Mouse (Mus musculus): ENCODE data around the gene Tmem106b. TPM values are rescaled to one million over a fixed set of nuclear protein-coding genes. Genes with fewer than 3 reads are reported as not detected.

Tmem106b gene
- total RNA-seq (2014; rRNA removed), result 88.2 and 93.2 TPM in 2 replicates
- 28.8 and 31.9 TPM in 2 replicates for polyA plus RNA-seq (2015; fragmentation: Nextera tagmentation; extraction: Ambion mirVana)

DNA sequence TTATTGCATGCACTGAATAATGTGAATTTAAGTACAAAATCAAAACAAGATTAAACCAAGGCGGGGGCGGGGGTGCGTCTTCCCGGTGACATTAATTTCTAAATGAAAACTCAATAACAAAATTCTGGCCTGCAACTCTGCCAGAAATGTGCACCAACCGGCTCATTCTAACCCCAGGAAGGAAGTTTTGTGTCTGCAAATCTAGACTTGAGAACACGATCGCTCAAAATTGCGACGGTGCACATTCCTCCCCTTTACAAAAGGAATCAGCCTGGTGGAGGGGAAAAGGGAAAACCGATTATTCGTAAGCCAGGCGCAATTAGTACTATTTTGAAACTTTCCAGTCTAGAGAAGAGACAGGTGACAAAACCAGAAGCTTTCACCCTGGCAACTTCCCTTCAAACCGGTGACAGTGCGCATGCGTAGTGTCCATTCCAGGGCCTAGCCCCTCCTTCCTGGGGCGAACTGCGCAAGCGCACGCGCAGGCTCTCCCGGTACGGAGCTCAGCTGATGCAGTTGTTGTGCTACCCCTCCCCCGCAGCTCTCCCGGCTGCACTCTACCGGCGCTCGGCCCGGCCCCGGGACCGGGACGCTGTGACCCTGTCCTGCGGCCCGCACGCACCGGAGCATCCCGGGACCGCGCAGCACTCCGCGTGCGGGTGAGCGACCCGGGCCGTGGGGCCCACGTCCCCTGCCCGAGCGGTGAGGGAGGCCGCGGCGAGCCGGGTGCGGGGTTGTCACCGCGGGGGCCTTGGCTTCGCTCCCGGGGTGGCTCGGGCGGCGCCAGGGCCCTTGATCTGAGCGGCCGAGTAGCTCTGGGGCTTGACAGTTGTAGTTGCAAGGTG is at the start of gene Tmem106b:
TSS of gene Tmem106b (plus strand) at position 458 of the 845 bp plus-strand sequence.
- Histone ChIP-seq H3K27ac (ENCODE audit: low read depth, low read length) (peak within 1 kb of the TSS; percentile 83), H3K36me3 (ENCODE audit: insufficient read depth) (peaks cover 13% of the 10 kb centered on the region), H3K9me3 (ENCODE audit: low read length) (no peaks in the 10 kb centered on the region), H3K4me3 (ENCODE audit: low read depth, low read length) (peak within 1 kb of the TSS; percentile 94), H3K4me1 (ENCODE audit: insufficient read depth) (peaks cover 4% of the 10 kb centered on the region; the same call in 1 of the 2 replicates), H3K27me3 (ENCODE audit: insufficient read depth, low read length) (no peaks in the 10 kb centered on the region), H3K4me2 (ENCODE audit: low read depth) (peak within 1 kb of the TSS; percentile 62), H3K9ac (peak within 1 kb of the TSS; percentile 96)
- no peak for TF ChIP-seq CTCF (IDR thresholded peaks at IDR 0.05; ENCODE audit: low read depth)
- 3% methylated on average over 61 of the region's 61 CpGs for WGBS
- peak; percentile 100 for ATAC-seq
- peak; percentile 98 for DNase-seq

GRCm38 (mm10) chr6:13021245-13022100 is 48.1 kb upstream of the Tmem106b start:
- WGBS, result 35% methylated on average over 5 of the region's 5 CpGs
- ATAC-seq (no peak; the same call in 1 of the 2 replicates), DNase-seq (no peak)
- Histone ChIP-seq H3K4me3 (ENCODE audit: low read depth, low read length) (no peak overlapping the region), H3K27me3 (ENCODE audit: insufficient read depth, low read length) (no peaks in the 10 kb centered on the region), H3K4me1 (ENCODE audit: insufficient read depth) (no peaks in the 10 kb centered on the region), H3K36me3 (ENCODE audit: insufficient read depth) (no peaks in the 10 kb centered on the region), H3K27ac (ENCODE audit: low read depth, low read length) (no peak overlapping the region), H3K9me3 (ENCODE audit: low read length) (no peaks in the 10 kb centered on the region), H3K9ac (no peak overlapping the region), H3K4me2 (ENCODE audit: low read depth) (no peak overlapping the region)
- TF ChIP-seq CTCF (IDR thresholded peaks at IDR 0.05; ENCODE audit: low read depth), result no peak

GRCm38 (mm10) chr6:13030558-13030957 is 39.0 kb upstream of the Tmem106b start:
- Histone ChIP-seq H3K9me3 (ENCODE audit: low read length) (no peaks in the 10 kb centered on the region), H3K27me3 (ENCODE audit: insufficient read depth, low read length) (no peaks in the 10 kb centered on the region), H3K27ac (ENCODE audit: low read depth, low read length) (no peak overlapping the region), H3K36me3 (ENCODE audit: insufficient read depth) (no peaks in the 10 kb centered on the region), H3K9ac (no peak overlapping the region), H3K4me3 (ENCODE audit: low read depth, low read length) (no peak overlapping the region), H3K4me2 (ENCODE audit: low read depth) (no peak overlapping the region), H3K4me1 (ENCODE audit: insufficient read depth) (no peaks in the 10 kb centered on the region)
- ATAC-seq, result no peak
- no peak for DNase-seq
- no peak for TF ChIP-seq CTCF (IDR thresholded peaks at IDR 0.05; ENCODE audit: low read depth)

DNA sequence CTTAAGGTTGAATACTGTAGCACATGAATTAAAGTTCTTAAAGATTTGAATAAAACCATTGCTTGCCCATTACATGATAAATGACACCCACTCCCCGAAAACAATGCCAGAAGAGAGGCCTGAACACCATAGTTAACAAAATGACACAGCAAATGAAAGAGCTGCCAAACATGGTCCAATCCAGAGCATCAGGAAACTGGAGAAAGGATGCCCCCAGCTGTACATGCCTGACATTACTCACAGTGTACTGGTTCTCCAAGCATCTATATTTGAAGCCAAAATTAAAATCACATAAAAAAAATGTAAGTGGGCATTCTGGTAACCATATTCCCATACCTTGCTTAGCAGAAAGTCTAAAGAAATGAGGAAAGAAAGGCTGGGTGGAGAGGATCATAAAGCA is 38.6 kb upstream of the Tmem106b start:
- H3K27me3 ChIP-seq (ENCODE audit: insufficient read depth, low read length), result no peaks in the 10 kb centered on the region
- no peak overlapping the region for H3K9ac ChIP-seq

DNA sequence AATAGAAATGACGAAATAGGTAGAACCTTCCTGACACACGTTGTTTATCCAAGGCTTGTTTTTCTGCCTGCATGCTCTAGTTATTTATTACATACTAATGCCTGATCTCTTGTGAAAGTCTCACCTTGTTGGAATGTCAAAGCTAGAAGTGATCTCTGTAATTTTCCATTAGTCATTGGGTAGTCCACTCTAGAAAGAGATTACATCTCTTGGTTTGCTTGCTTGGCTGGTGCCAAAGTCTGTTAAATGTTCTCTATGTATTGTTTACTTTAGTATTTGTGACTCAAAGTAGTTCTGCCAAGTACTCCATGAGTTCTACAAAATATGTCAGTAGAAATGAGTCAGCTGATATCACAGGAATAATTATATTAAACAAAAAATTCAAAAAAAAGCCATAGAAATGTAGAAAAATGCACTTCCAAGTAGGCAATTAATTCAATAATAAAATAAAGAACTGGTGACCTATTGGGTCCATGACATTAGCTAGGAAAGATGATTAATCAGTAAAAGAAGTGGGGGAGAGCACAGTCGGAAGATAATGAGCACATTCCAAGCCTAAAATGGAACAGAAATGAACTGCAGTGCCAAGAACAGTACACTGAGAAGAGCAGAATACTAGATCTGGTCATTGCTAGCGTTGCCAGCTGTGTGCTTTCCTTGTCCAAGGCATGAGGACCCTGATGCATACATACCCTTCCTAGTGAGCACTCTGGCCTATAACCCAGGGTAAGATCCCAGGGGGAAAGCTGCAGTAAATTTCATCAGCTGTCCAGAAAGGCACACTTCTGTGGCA is 17.0 kb upstream of the Tmem106b start:
- Histone ChIP-seq H3K27me3 (ENCODE audit: insufficient read depth, low read length) (no peaks in the 10 kb centered on the region), H3K9me3 (ENCODE audit: low read length) (no peaks in the 10 kb centered on the region), H3K4me2 (ENCODE audit: low read depth) (no peak overlapping the region), H3K27ac (ENCODE audit: low read depth, low read length) (no peak overlapping the region), H3K4me1 (ENCODE audit: insufficient read depth) (no peaks in the 10 kb centered on the region), H3K9ac (no peak overlapping the region), H3K36me3 (ENCODE audit: insufficient read depth) (no peaks in the 10 kb centered on the region), H3K4me3 (ENCODE audit: low read depth, low read length) (no peak overlapping the region)
- no peak for TF ChIP-seq CTCF (IDR thresholded peaks at IDR 0.05; ENCODE audit: low read depth)
- 74% methylated on average over 4 of the region's 4 CpGs for WGBS
- no peak for ATAC-seq
- DNase-seq, result no peak

More for the DNA sequence above, 38.6 kb upstream of the Tmem106b start:
- peak; percentile 19 for DNase-seq
- no peaks in the 10 kb centered on the region for H3K36me3 ChIP-seq (ENCODE audit: insufficient read depth)
- H3K4me3 ChIP-seq (ENCODE audit: low read depth, low read length), result no peak overlapping the region
- H3K27ac ChIP-seq (ENCODE audit: low read depth, low read length), result no peak overlapping the region
- H3K4me2 ChIP-seq (ENCODE audit: low read depth), result no peak overlapping the region
- peak; percentile 53; the same call in 1 of the 2 replicates for ATAC-seq
- peak; percentile 47 for TF ChIP-seq CTCF (IDR thresholded peaks at IDR 0.05; ENCODE audit: low read depth)
- WGBS, result 54% methylated on average over 1 of the region's 1 CpGs
- no peaks in the 10 kb centered on the region for H3K9me3 ChIP-seq (ENCODE audit: low read length)
- H3K4me1 ChIP-seq (ENCODE audit: insufficient read depth), result no peaks in the 10 kb centered on the region

DNA sequence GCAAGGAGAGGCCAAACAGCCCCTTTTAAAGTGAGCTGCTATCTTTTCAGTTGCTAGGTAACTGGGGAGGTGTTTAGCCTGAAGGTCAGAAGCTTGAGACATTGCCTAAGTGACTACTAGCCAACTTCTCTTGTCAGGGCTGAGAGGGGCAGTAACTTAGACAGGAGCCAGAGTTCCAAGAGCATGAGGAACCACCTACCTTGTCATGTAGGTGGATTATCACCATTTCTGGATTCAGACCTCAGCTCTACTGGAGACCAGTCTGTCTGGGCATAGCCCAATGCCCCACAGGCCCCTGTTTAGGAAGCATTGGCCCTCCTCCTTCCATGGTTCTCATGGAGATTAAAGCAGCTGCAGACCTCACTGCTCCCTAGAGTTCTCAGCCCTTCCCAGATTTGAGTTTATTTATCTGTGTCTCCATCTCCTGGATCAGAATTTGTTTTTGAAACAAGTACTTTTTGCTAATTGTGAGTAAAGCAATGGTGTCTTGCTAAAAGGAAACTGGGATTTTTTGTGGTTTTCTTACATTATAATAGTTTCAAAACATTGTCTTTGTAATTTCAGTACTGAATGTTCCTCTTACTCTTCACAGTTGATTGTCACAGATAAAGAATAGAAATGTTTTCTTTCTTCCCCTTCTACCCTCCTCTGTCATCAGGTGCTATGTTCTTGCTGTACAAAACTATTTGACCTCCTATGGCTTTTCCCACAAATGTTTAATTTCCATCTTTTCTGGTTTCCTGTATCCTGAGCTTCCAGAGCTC is 8.1 kb upstream of the Tmem106b start:
- DNase-seq (no peak), ATAC-seq (no peak)
- no peak overlapping the region for H3K9ac ChIP-seq
- H3K27me3 ChIP-seq (ENCODE audit: insufficient read depth, low read length), result no peaks in the 10 kb centered on the region
- no peaks in the 10 kb centered on the region for H3K4me1 ChIP-seq (ENCODE audit: insufficient read depth)
- no peaks in the 10 kb centered on the region for H3K36me3 ChIP-seq (ENCODE audit: insufficient read depth)
- no peak overlapping the region for H3K4me3 ChIP-seq (ENCODE audit: low read depth, low read length)
- no peaks in the 10 kb centered on the region for H3K9me3 ChIP-seq (ENCODE audit: low read length)
- TF ChIP-seq CTCF (IDR thresholded peaks at IDR 0.05; ENCODE audit: low read depth), result no peak
- H3K4me2 ChIP-seq (ENCODE audit: low read depth), result no peak overlapping the region
- H3K27ac ChIP-seq (ENCODE audit: low read depth, low read length), result no peak overlapping the region

Measured in forebrain, postnatal 0 days (tissue).